Mouse (Mus musculus) gastrocnemius, adult 2 months (tissue): ENCODE measurements around the gene Setd4. TPM values are rescaled to one million over a fixed set of nuclear protein-coding genes. Genes with fewer than 3 reads are reported as not detected.

ENCODE experiments used
- DNase-seq: peaks from one replicate; pipeline ENCODE4 v3.0.0; 2022
- H3K27ac ChIP-seq: fragments of 200-600 bp; 2 replicates; pipeline ENCODE4 v1.8.1; 2022; ENCODE audit warnings: mild to moderate bottlenecking
- H3K4me3 ChIP-seq: fragments of 200-600 bp; 2 replicates; pipeline ENCODE4 v1.8.1; 2022; ENCODE audit warnings: mild to moderate bottlenecking, moderate library complexity
- CTCF ChIP-seq: fragments of 200-600 bp; IDR thresholded peaks from 2 replicates; pipeline ENCODE4 v1.8.1; 2022; ENCODE audit warnings: antibody characterized with exemption, mild to moderate bottlenecking, moderate library complexity
- intact Hi-C: fragments of 180-260 bp; cut with DNase I; formaldehyde crosslinking; loops from one replicate; pipeline ENCODE4 v1.15.1; 2025
- total RNA-seq, 2 experiments: library from RNA; stranded (reverse); gene quantifications; 2 replicates each; pipeline ENCODE4 v1.2.3; 2021

Setd4 gene
- total RNA-seq, 2 experiments from 2014 or later: 0.67 to 1.1 TPM

- H3K27ac ChIP-seq: no peak overlapping the region
- TF ChIP-seq CTCF: no peak
Observed at GRCm38 (mm10) chr16:93585703-93586205, 18.1 kb downstream of the Setd4 start.

GRCm38 (mm10) chr16:93584976-93585702 lies 18.7 kb downstream of the Setd4 start:
- H3K27ac ChIP-seq: no peak overlapping the region
- peak; percentile 52 for DNase-seq
- no peak overlapping the region for H3K4me3 ChIP-seq
- TF ChIP-seq CTCF: no peak
- intact Hi-C loops: no loop called here

More at GRCm38 (mm10) chr16:93585703-93586205, 18.1 kb downstream of the Setd4 start:
- no peak for DNase-seq
- no peak overlapping the region for H3K4me3 ChIP-seq
- intact Hi-C loops: no loop called here

GRCm38 (mm10) chr16:93581125-93581524 lies 22.7 kb downstream of the Setd4 start:
- intact Hi-C loops: no loop called here
- H3K4me3 ChIP-seq: no peak overlapping the region
- H3K27ac ChIP-seq: no peak overlapping the region
- TF ChIP-seq CTCF: no peak
- no peak for DNase-seq

- intact Hi-C loops: no loop called here
- TF ChIP-seq CTCF: no peak
- Histone ChIP-seq H3K4me3 (no peak overlapping the region), H3K27ac (no peak overlapping the region)
- DNase-seq: no peak
Observed at GRCm38 (mm10) chr16:93578346-93579005, 25.4 kb downstream of the Setd4 start.

- TF ChIP-seq CTCF: peak; percentile 98
- DNase-seq: peak; percentile 77
- Histone ChIP-seq H3K4me3 (no peak overlapping the region), H3K27ac (no peak overlapping the region)
- intact Hi-C loops: no loop called here
Observed at GRCm38 (mm10) chr16:93576412-93577082, 27.3 kb downstream of the Setd4 start.

- DNase-seq: no peak
- Histone ChIP-seq H3K4me3 (no peak overlapping the region), H3K27ac (no peak overlapping the region)
- TF ChIP-seq CTCF: no peak
- intact Hi-C loops: no loop called here
Observed at GRCm38 (mm10) chr16:93575574-93575973, 28.3 kb downstream of the Setd4 start.

GRCm38 (mm10) chr16:93574521-93575191 lies 29.2 kb downstream of the Setd4 start:
- no peak for TF ChIP-seq CTCF
- intact Hi-C loops: no loop called here
- Histone ChIP-seq H3K4me3 (no peak overlapping the region), H3K27ac (no peak overlapping the region)
- no peak for DNase-seq

GRCm38 (mm10) chr16:93573434-93573833 lies 30.4 kb downstream of the Setd4 start:
- H3K4me3 ChIP-seq: no peak overlapping the region
- DNase-seq: no peak
- intact Hi-C loops: no loop called here
- TF ChIP-seq CTCF: no peak
- no peak overlapping the region for H3K27ac ChIP-seq

- no peak overlapping the region for H3K27ac ChIP-seq
- no peak for DNase-seq
- no peak for TF ChIP-seq CTCF
- H3K4me3 ChIP-seq: no peak overlapping the region
- intact Hi-C loops: no loop called here
Observed at GRCm38 (mm10) chr16:93572383-93572782, 31.5 kb downstream of the Setd4 start.

- TF ChIP-seq CTCF: no peak
- H3K4me3 ChIP-seq: peak overlapping the region; percentile 51
- intact Hi-C loops: no loop called here
- no peak overlapping the region for H3K27ac ChIP-seq
- no peak for DNase-seq
Observed at GRCm38 (mm10) chr16:93558499-93558898, 45.4 kb downstream of the Setd4 start.

GRCm38 (mm10) chr16:93557646-93558045 lies 46.2 kb downstream of the Setd4 start:
- Histone ChIP-seq H3K4me3 (peak overlapping the region; percentile 51), H3K27ac (no peak overlapping the region)
- intact Hi-C loops: no loop called here
- DNase-seq: no peak
- TF ChIP-seq CTCF: no peak

- TF ChIP-seq CTCF: no peak
- DNase-seq: no peak
- no peak overlapping the region for H3K4me3 ChIP-seq
- H3K27ac ChIP-seq: no peak overlapping the region
- intact Hi-C loops: no loop called here
Observed at GRCm38 (mm10) chr16:93552686-93553513, 51.0 kb downstream of the Setd4 start.
